Mouse (Mus musculus): ENCODE results near the gene Gtdc1. TPM values are rescaled to one million over a fixed set of nuclear protein-coding genes. Genes with fewer than 3 reads are reported as not detected.

Gene Gtdc1
- polyA plus RNA-seq, 1 experiment: 42.4 TPM

DNA sequence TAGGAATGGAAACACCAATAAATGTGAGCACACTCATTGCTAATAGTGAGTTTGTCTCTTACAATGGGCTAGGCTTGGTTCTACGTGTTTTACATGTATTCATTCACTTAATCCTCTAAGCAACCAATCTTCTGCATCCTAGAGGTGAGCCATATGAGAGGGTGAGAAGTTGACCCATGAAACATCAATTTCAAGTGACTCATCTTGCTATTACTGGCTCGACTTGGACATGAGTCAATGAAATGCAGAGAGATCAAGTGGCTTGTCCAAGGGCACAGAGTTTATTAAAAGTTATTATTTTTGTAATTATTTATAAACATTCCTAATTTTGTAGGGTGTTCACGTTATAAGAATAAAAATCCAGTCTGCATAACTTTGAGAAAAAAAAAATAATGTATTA, 408.2 kb downstream of the Gtdc1 start:
- Histone ChIP-seq H3K4me3 (ENCODE audit: low read depth, low read length) (no peak overlapping the region), H3K4me1 (ENCODE audit: control insufficient read depth, insufficient read depth, low read length) (no peaks in the 10 kb centered on the region), H3K27ac (ENCODE audit: insufficient read depth, low read length) (no peak overlapping the region), H3K9ac (ENCODE audit: low read depth, poor library complexity, severe bottlenecking) (no peak overlapping the region), H3K9me3 (replicated peaks; ENCODE audit: control insufficient read depth, insufficient read depth, low read length, poor library complexity, severe bottlenecking) (peaks cover 4% of the 10 kb centered on the region; the same call in 1 of the 2 replicates), H3K27me3 (ENCODE audit: control insufficient read depth, insufficient read depth, low read length, poor library complexity, severe bottlenecking) (no peaks in the 10 kb centered on the region; the same call in 1 of the 2 replicates), H3K36me3 (ENCODE audit: control insufficient read depth, insufficient read depth, low read length, poor library complexity, severe bottlenecking) (no peaks in the 10 kb centered on the region)
- TF ChIP-seq EP300 (IDR thresholded peaks at IDR 0.05; ENCODE audit: insufficient read depth, low read depth, low read length): no peak
- TF ChIP-seq POLR2A (IDR thresholded peaks at IDR 0.05; ENCODE audit: insufficient read depth, low read length): no peak
- TF ChIP-seq CTCF (IDR thresholded peaks at IDR 0.05; ENCODE audit: low read depth, low read length): no peak

DNA sequence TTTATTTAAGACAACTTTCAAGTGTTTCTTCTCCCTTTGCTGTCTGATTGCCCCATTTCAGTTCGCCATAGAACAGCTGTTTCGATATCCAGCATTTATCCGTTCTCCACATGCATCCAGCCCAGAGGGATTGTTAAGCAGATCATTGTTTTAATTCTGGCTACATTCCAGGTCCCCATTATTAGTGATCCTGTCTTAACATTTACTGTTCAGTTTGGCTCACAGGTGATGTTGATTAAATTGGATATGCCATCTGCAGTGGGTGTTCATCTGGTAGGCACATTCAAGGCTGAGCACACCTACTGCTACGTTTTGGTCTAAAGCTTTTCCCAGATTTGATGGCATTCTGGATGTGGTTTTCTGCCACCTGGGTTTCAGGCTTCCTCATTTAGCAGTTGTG, 409.4 kb downstream of the Gtdc1 start:
- H3K9me3 ChIP-seq (replicated peaks; ENCODE audit: control insufficient read depth, insufficient read depth, low read length, poor library complexity, severe bottlenecking): peaks cover 4% of the 10 kb centered on the region; the same call in 1 of the 2 replicates
- H3K36me3 ChIP-seq (ENCODE audit: control insufficient read depth, insufficient read depth, low read length, poor library complexity, severe bottlenecking): no peaks in the 10 kb centered on the region
- no peak overlapping the region for H3K4me3 ChIP-seq (ENCODE audit: low read depth, low read length)
- no peak for TF ChIP-seq CTCF (IDR thresholded peaks at IDR 0.05; ENCODE audit: low read depth, low read length)
- TF ChIP-seq POLR2A (IDR thresholded peaks at IDR 0.05; ENCODE audit: insufficient read depth, low read length): no peak
- TF ChIP-seq EP300 (IDR thresholded peaks at IDR 0.05; ENCODE audit: insufficient read depth, low read depth, low read length): no peak
- H3K4me1 ChIP-seq (ENCODE audit: control insufficient read depth, insufficient read depth, low read length): no peaks in the 10 kb centered on the region
- no peak overlapping the region for H3K27ac ChIP-seq (ENCODE audit: insufficient read depth, low read length)
- H3K27me3 ChIP-seq (ENCODE audit: control insufficient read depth, insufficient read depth, low read length, poor library complexity, severe bottlenecking): no peaks in the 10 kb centered on the region; the same call in 1 of the 2 replicates
- H3K9ac ChIP-seq (ENCODE audit: low read depth, poor library complexity, severe bottlenecking): no peak overlapping the region

Other genes starting within 250 kb of the Gtdc1 start
- gene Zeb2, start 189.7 kb upstream of the Gtdc1 start, polyA plus RNA-seq (2011; ENCODE audit: insufficient read depth, insufficient read length, low read depth, missing spikeins): 1.4 and 2.1 TPM in 2 replicates

Measured in ES-Bruce4 (cell line).